Mouse (Mus musculus): ENCODE results near the gene Cmah. TPM values are rescaled to one million over a fixed set of nuclear protein-coding genes. Genes with fewer than 3 reads are reported as not detected.
"Not testable (repeated sequence)": the region's sequence is repeated elsewhere in the genome, so short reads cannot be mapped to it uniquely, and the experiment has no call there.

Cmah gene
- polyA plus RNA-seq, 1 experiment from 2014 or later: 0.54 TPM

GRCm38 (mm10) chr13:24397181-24397580 lies 70.0 kb downstream of the Cmah start:
- H3K4me1 ChIP-seq: no peaks in the 10 kb centered on the region
- H3K4me3 ChIP-seq (replicated peaks): no peak overlapping the region
- WGBS: 81% methylated on average over 3 of the region's 3 CpGs
- H3K9me3 ChIP-seq: no peaks in the 10 kb centered on the region
- no peak overlapping the region for H3K27ac ChIP-seq
- no peak for ATAC-seq (ENCODE audit: insufficient read depth, low FRiP score, low read depth)
- H3K9ac ChIP-seq: no peak overlapping the region
- H3K36me3 ChIP-seq: no peaks in the 10 kb centered on the region
- no peak overlapping the region for H3K4me2 ChIP-seq
- no peaks in the 10 kb centered on the region for H3K27me3 ChIP-seq (replicated peaks)

- H3K9me3 ChIP-seq: no peaks in the 10 kb centered on the region
- ATAC-seq (ENCODE audit: insufficient read depth, low FRiP score, low read depth): no peak
- no peak overlapping the region for H3K9ac ChIP-seq
- H3K27ac ChIP-seq: no peak overlapping the region
- no peaks in the 10 kb centered on the region for H3K36me3 ChIP-seq
- no peaks in the 10 kb centered on the region for H3K27me3 ChIP-seq (replicated peaks)
- WGBS: 61% methylated on average over 3 of the region's 3 CpGs
- H3K4me1 ChIP-seq: no peaks in the 10 kb centered on the region
- no peak overlapping the region for H3K4me3 ChIP-seq (replicated peaks)
- H3K4me2 ChIP-seq: no peak overlapping the region
Measured at GRCm38 (mm10) chr13:24398488-24398887, 71.3 kb downstream of the Cmah start.

DNA sequence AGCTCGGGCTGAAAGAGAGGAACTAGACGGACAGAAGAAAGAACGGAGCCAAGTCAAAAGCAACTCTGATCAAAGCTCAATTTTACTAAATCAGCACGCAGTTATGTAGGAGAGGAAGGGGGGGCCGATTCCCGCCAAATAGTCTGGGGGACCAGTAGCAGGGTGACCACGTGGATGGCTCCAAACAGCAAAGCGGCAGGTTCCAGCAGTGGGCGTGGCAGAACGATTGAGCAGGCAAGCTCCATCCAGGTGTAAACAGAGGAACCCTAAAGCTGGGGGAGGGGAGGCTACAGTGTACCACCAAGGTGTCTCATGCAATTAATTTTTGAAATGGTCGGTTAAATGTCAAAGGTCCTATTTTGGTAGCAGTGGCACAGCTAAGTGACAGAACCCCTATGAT lies 74.6 kb downstream of the Cmah start:
- ATAC-seq (ENCODE audit: insufficient read depth, low FRiP score, low read depth); H3K4me3 ChIP-seq (replicated peaks); H3K27ac ChIP-seq; H3K9ac ChIP-seq; H3K36me3 ChIP-seq; H3K9me3 ChIP-seq; H3K4me1 ChIP-seq; H3K27me3 ChIP-seq (replicated peaks): not testable (repeated sequence)
- H3K4me2 ChIP-seq: peak overlapping the region; percentile 38
- 13% methylated on average over 11 of the region's 11 CpGs for WGBS

GRCm38 (mm10) chr13:24403054-24403453 lies 75.8 kb downstream of the Cmah start:
- Histone ChIP-seq H3K27me3 (replicated peaks) (no peaks in the 10 kb centered on the region), H3K36me3 (no peaks in the 10 kb centered on the region), H3K4me1 (no peaks in the 10 kb centered on the region), H3K9ac (no peak overlapping the region), H3K4me3 (replicated peaks) (no peak overlapping the region), H3K27ac (no peak overlapping the region), H3K9me3 (no peaks in the 10 kb centered on the region), H3K4me2 (no peak overlapping the region)
- ATAC-seq (ENCODE audit: insufficient read depth, low FRiP score, low read depth): no peak

GRCm38 (mm10) chr13:24406847-24407246 lies 79.6 kb downstream of the Cmah start:
- no peaks in the 10 kb centered on the region for H3K27me3 ChIP-seq (replicated peaks)
- no peak for ATAC-seq (ENCODE audit: insufficient read depth, low FRiP score, low read depth)
- H3K4me3 ChIP-seq (replicated peaks): no peak overlapping the region
- H3K27ac ChIP-seq: no peak overlapping the region
- no peak overlapping the region for H3K4me2 ChIP-seq
- H3K4me1 ChIP-seq: no peaks in the 10 kb centered on the region
- H3K36me3 ChIP-seq: no peaks in the 10 kb centered on the region
- 75% methylated on average over 2 of the region's 2 CpGs for WGBS
- H3K9ac ChIP-seq: no peak overlapping the region
- no peaks in the 10 kb centered on the region for H3K9me3 ChIP-seq

DNA sequence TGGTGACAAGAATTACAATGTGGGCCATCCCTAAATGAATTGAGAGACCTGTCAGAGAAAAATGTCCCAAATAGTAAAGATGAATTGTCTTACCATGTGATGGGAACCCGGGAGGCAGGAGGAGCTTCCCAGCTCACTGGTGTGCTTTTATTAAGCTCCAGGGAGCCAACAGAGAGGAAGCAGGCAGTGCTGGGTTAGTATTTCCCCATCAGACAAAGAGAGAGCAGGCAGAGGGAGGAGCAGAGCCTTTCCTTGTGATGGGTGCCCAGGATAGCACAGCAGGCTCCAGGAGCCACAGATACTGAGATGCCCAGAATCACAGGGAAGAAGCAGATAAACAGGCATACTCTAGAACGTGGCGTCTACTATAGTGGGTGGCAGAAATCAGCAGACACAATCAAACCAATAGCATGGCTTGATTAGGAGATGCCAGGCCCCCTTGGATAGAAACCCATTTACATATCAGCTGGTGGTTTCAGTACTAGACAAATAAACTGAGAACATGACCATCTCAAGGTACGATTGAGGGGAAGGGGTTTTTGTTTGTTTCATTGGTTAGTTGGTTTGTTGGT lies 87.5 kb downstream of the Cmah start:
- 59% methylated on average over 4 of the region's 4 CpGs for WGBS
- H3K4me2 ChIP-seq: no peak overlapping the region
- ATAC-seq (ENCODE audit: insufficient read depth, low FRiP score, low read depth): no peak

DNA sequence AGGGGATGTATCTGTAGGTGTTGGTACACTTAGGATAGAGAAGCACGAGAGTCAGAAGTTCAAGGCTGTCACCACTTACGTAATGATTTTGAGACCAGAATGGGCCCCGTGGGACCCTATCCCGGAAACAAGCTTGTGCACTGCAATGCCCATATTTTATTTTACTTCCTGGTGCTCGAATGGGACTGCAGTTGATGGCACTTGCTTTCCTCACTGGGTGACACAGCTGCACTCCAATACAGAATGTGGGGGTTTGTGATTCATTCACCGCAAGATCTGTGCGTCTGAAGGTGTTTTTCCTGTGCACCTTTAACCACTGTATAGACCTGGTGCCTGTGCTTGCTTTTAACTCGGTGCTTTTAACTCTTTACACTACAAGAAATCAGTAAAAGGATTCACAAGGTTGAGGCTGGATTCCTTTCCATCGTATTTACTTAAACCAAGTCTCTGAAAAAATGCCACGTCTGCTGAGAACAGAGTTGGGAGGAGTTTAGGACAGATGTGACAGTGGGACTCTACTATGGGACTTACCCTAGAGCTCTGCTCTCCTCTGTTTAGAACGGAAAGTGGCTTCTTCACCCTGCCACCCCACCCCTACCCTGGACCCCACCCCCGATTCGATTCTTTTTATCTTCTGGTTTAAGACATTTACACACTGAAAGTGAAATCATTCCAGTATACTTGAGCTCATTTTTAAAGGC lies 88.5 kb downstream of the Cmah start:
- Histone ChIP-seq H3K36me3 (no peaks in the 10 kb centered on the region), H3K4me2 (no peak overlapping the region), H3K4me3 (replicated peaks) (no peak overlapping the region), H3K27me3 (replicated peaks) (no peaks in the 10 kb centered on the region), H3K9ac (no peak overlapping the region), H3K4me1 (no peaks in the 10 kb centered on the region), H3K9me3 (no peaks in the 10 kb centered on the region), H3K27ac (no peak overlapping the region)
- 68% methylated on average over 13 of the region's 13 CpGs for WGBS
- ATAC-seq (ENCODE audit: insufficient read depth, low FRiP score, low read depth): no peak

More for the DNA sequence above, 87.5 kb downstream of the Cmah start:
- H3K27ac ChIP-seq: no peak overlapping the region
- H3K4me1 ChIP-seq: no peaks in the 10 kb centered on the region
- no peaks in the 10 kb centered on the region for H3K27me3 ChIP-seq (replicated peaks)
- no peak overlapping the region for H3K4me3 ChIP-seq (replicated peaks)
- H3K9ac ChIP-seq: no peak overlapping the region
- no peaks in the 10 kb centered on the region for H3K36me3 ChIP-seq
- H3K9me3 ChIP-seq: no peaks in the 10 kb centered on the region

DNA sequence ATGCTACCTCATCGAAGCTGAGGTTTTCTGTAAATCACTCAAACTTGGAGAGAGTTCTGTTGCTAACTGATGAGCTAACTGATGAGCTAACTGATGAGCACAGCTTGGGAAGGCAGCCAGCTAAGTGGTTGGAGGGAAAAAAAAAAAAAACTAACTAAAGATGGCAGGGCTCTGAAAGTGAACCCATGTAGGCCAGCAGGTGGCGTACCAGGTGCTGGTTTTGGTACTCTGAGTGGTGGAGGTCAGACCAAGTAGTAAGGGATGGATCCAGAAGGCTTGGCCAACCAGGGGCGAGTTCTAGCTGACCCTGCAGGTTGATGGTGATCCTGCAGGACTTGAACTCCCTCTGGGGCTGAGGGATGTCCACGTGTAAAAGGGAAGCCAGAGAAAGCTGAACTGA lies 89.2 kb downstream of the Cmah start:
- H3K36me3 ChIP-seq: no peaks in the 10 kb centered on the region
- no peak overlapping the region for H3K27ac ChIP-seq
- H3K4me2 ChIP-seq: no peak overlapping the region
- WGBS: 52% methylated on average over 4 of the region's 4 CpGs
- no peak overlapping the region for H3K4me3 ChIP-seq (replicated peaks)
- ATAC-seq (ENCODE audit: insufficient read depth, low FRiP score, low read depth): no peak
- H3K27me3 ChIP-seq (replicated peaks): no peaks in the 10 kb centered on the region
- H3K4me1 ChIP-seq: no peaks in the 10 kb centered on the region
- no peaks in the 10 kb centered on the region for H3K9me3 ChIP-seq
- H3K9ac ChIP-seq: no peak overlapping the region

GRCm38 (mm10) chr13:24418024-24418423 lies 90.8 kb downstream of the Cmah start:
- no peaks in the 10 kb centered on the region for H3K4me1 ChIP-seq
- H3K9ac ChIP-seq: no peak overlapping the region
- H3K4me2 ChIP-seq: no peak overlapping the region
- H3K27ac ChIP-seq: no peak overlapping the region
- H3K4me3 ChIP-seq (replicated peaks): no peak overlapping the region
- no peaks in the 10 kb centered on the region for H3K27me3 ChIP-seq (replicated peaks)
- no peaks in the 10 kb centered on the region for H3K9me3 ChIP-seq
- WGBS: 46% methylated on average over 1 of the region's 1 CpGs
- no peaks in the 10 kb centered on the region for H3K36me3 ChIP-seq
- ATAC-seq (ENCODE audit: insufficient read depth, low FRiP score, low read depth): no peak

DNA sequence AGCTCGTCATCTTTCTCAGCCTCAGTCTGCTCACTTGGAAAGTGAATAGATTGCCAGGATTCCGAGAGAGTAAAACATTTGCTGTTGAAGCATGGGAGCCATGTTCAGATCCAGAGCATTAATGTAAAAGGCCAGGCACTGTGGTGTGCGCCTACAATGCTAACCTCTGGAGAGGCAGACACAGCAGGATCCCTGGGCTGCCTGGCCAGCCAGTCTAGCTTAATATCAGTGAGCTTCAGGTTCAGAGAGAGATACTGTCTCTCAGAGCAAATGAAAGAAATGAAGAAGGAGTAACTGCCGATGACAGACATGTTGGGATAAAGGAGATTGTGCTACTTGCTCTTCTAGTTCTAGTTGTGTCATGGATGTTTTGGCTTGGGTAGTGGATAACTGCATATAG lies 91.6 kb downstream of the Cmah start:
- ATAC-seq (ENCODE audit: insufficient read depth, low FRiP score, low read depth): no peak
- Histone ChIP-seq H3K36me3 (no peaks in the 10 kb centered on the region), H3K4me3 (replicated peaks) (no peak overlapping the region), H3K9ac (no peak overlapping the region), H3K9me3 (no peaks in the 10 kb centered on the region), H3K4me1 (no peaks in the 10 kb centered on the region), H3K27me3 (replicated peaks) (no peaks in the 10 kb centered on the region), H3K27ac (no peak overlapping the region), H3K4me2 (no peak overlapping the region)
- 78% methylated on average over 4 of the region's 4 CpGs for WGBS

GRCm38 (mm10) chr13:24419560-24420250 lies 92.5 kb downstream of the Cmah start:
- no peaks in the 10 kb centered on the region for H3K27me3 ChIP-seq (replicated peaks)
- no peak overlapping the region for H3K4me3 ChIP-seq (replicated peaks)
- H3K27ac ChIP-seq: no peak overlapping the region
- no peaks in the 10 kb centered on the region for H3K4me1 ChIP-seq
- H3K4me2 ChIP-seq: no peak overlapping the region
- H3K9ac ChIP-seq: no peak overlapping the region
- no peaks in the 10 kb centered on the region for H3K36me3 ChIP-seq
- peak; percentile 93 for ATAC-seq (ENCODE audit: insufficient read depth, low FRiP score, low read depth)
- no peaks in the 10 kb centered on the region for H3K9me3 ChIP-seq
- 62% methylated on average over 13 of the region's 13 CpGs for WGBS

GRCm38 (mm10) chr13:24421987-24422386 lies 94.8 kb downstream of the Cmah start:
- Histone ChIP-seq H3K4me2 (no peak overlapping the region), H3K9ac (no peak overlapping the region), H3K36me3 (no peaks in the 10 kb centered on the region), H3K27me3 (replicated peaks) (no peaks in the 10 kb centered on the region), H3K4me1 (no peaks in the 10 kb centered on the region), H3K9me3 (no peaks in the 10 kb centered on the region), H3K27ac (no peak overlapping the region), H3K4me3 (replicated peaks) (no peak overlapping the region)
- no peak for ATAC-seq (ENCODE audit: insufficient read depth, low FRiP score, low read depth)
- WGBS: 49% methylated on average over 3 of the region's 3 CpGs
